Mouse (Mus musculus): Measurements from ENCODE around the gene Ace.

Gene Ace

GRCm38 (mm10) chr11:105946694-105947154 is 21.0 kb upstream of the Ace start:
- DNase-seq (ENCODE audit: low spot score), result no peak

- no peak for DNase-seq (ENCODE audit: low spot score)
These were observed 19.5 kb upstream of the Ace start for GRCm38 (mm10) chr11:105948255-105948654.

- no peak for DNase-seq (ENCODE audit: low spot score)
These were observed 17.2 kb upstream of the Ace start for GRCm38 (mm10) chr11:105950519-105950918.

- no peak for DNase-seq (ENCODE audit: low spot score)
These were observed 16.1 kb upstream of the Ace start for GRCm38 (mm10) chr11:105951601-105952044.

GRCm38 (mm10) chr11:105952111-105952510 is 15.6 kb upstream of the Ace start:
- no peak for DNase-seq (ENCODE audit: low spot score)

GRCm38 (mm10) chr11:105952911-105953386 is 14.8 kb upstream of the Ace start, which contains the start of gene Cyb561:
TSS of gene Cyb561 (minus strand) at chr11:105953336.
- no peak for DNase-seq (ENCODE audit: low spot score)

GRCm38 (mm10) chr11:105953402-105953801 is 14.3 kb upstream of the Ace start:
- DNase-seq (ENCODE audit: low spot score), result no peak

- no peak for DNase-seq (ENCODE audit: low spot score)
These were observed 11.8 kb upstream of the Ace start for GRCm38 (mm10) chr11:105955815-105956430.

GRCm38 (mm10) chr11:105957501-105957900 is 10.2 kb upstream of the Ace start:
- no peak for DNase-seq (ENCODE audit: low spot score)

- DNase-seq (ENCODE audit: low spot score), result no peak
These were observed 9.2 kb upstream of the Ace start for GRCm38 (mm10) chr11:105958566-105958965.

GRCm38 (mm10) chr11:105959355-105959754 is 8.4 kb upstream of the Ace start:
- DNase-seq (ENCODE audit: low spot score), result no peak

- DNase-seq (ENCODE audit: low spot score), result no peak
These were observed 3.1 kb upstream of the Ace start for GRCm38 (mm10) chr11:105964691-105965090.

- DNase-seq (ENCODE audit: low spot score), result no peak
These were observed 1.5 kb upstream of the Ace start for GRCm38 (mm10) chr11:105966288-105966687.

GRCm38 (mm10) chr11:105968948-105969347 is 1.2 kb downstream of the Ace start:
- no peak for DNase-seq (ENCODE audit: low spot score)

- DNase-seq (ENCODE audit: low spot score), result no peak
These were observed 1.8 kb downstream of the Ace start for GRCm38 (mm10) chr11:105969516-105969915.

- no peak for DNase-seq (ENCODE audit: low spot score)
These were observed 6.8 kb downstream of the Ace start for GRCm38 (mm10) chr11:105974593-105974992.

GRCm38 (mm10) chr11:105975050-105975449 is 7.3 kb downstream of the Ace start:
- DNase-seq (ENCODE audit: low spot score), result no peak

GRCm38 (mm10) chr11:105975636-105976035 is 7.9 kb downstream of the Ace start:
- no peak for DNase-seq (ENCODE audit: low spot score)

GRCm38 (mm10) chr11:105978232-105978631 is 10.5 kb downstream of the Ace start:
- DNase-seq (ENCODE audit: low spot score), result no peak

- DNase-seq (ENCODE audit: low spot score), result no peak
These were observed 10.9 kb downstream of the Ace start for GRCm38 (mm10) chr11:105978634-105979033.

GRCm38 (mm10) chr11:105984452-105984851 is 16.7 kb downstream of the Ace start:
- DNase-seq (ENCODE audit: low spot score), result no peak

- DNase-seq (ENCODE audit: low spot score), result no peak
These were observed 19.7 kb downstream of the Ace start for GRCm38 (mm10) chr11:105987446-105987845.

- DNase-seq (ENCODE audit: low spot score), result no peak
These were observed 21.7 kb downstream of the Ace start for GRCm38 (mm10) chr11:105989446-105989845.

GRCm38 (mm10) chr11:105990231-105990630 is 22.5 kb downstream of the Ace start:
- DNase-seq (ENCODE audit: low spot score), result no peak
